Mouse (Mus musculus) thymus, adult 2 months (tissue): Measurements from ENCODE around the gene Parp3.

Experiments used
- CTCF ChIP-seq: fragments of 200-500 bp; IDR thresholded peaks from 2 replicates; pipeline ENCODE4 v1.5.1; 2012; ENCODE audit warnings: mild to moderate bottlenecking, control low read depth, low read length, moderate library complexity, borderline replicate concordance; ENCODE audit not compliant: control insufficient read depth, poor library complexity, insufficient read depth; ENCODE audit errors: extremely low read depth
- POLR2A ChIP-seq: fragments of 200-500 bp; IDR thresholded peaks from 2 replicates; pipeline ENCODE4 v1.6.1; 2012; ENCODE audit warnings: mild to moderate bottlenecking, low read length, control low read depth, moderate library complexity; ENCODE audit not compliant: control insufficient read depth, poor library complexity, insufficient read depth; ENCODE audit errors: extremely low read depth

DNA sequence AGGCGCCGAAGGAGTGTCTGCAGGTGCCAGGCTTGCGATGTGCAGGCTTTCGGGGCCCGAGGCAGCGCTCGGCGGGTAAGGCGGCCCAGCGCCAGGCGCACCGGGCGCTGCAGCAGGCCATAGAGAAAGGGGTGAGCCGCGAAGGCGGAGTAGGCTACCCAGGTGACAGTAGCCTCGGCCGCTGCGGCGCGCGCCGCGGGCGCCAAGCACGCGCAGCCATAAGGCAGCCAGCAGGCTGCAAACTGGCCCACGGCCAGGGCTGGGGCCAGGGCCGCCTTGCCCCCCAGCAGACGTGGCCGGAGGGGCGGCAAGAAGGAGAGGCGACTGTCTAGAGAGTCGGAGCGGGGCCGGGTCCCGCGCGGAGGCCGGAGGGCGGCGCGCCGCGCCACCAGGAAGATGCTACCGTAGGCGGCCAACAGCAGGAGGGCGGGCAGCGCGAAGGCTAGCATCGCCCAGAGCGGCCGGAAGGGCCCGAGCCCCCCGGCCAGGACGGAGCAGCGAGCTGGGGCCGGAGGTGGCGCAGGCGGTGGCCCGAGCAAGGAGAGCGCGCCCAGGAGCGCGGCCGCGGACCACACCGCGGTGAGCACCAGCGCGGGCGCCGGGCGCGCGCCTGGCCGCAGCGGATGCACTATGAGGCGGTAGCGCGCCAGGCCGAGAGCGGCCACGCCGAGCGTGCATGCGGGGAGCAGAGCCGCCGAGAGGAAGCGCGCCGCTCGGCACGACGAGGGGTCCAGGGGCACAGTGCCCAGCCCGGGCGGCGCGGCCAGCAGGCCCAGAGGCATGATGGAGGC lies 11.8 kb downstream of the Parp3 start:
- no peak for TF ChIP-seq CTCF
- no peak for TF ChIP-seq POLR2A
